Mouse (Mus musculus): ENCODE measurements around the gene Elp1.

GRCm38 (mm10) chr4:56850724-56851123 lies 48.6 kb upstream of the Elp1 start:
- TF ChIP-seq EP300 (IDR thresholded peaks at IDR 0.05; ENCODE audit: insufficient read depth, low read depth, low read length) (0 out of 2 replicates have a peak, but pooled peaks have one; percentile 46), POLR2A (IDR thresholded peaks at IDR 0.05; ENCODE audit: insufficient read depth, low read length) (no peak), CTCF (IDR thresholded peaks at IDR 0.05; ENCODE audit: low read depth, low read length) (no peak)

All from ES-Bruce4 (cell line).